Mouse (Mus musculus): ENCODE data around the gene Retreg3. TPM values are rescaled to one million over a fixed set of nuclear protein-coding genes. Genes with fewer than 3 reads are reported as not detected.

Retreg3 gene
- polyA plus RNA-seq, 1 experiment from 2014 or later: 17.0 TPM

GRCm38 (mm10) chr11:101052751-101053473 is 66.8 kb downstream of the Retreg3 start:
- H3K36me3 ChIP-seq: peaks cover 5% of the 10 kb centered on the region; the same call in 1 of the 2 replicates
- H3K4me3 ChIP-seq (replicated peaks): no peak overlapping the region
- ATAC-seq: peak; percentile 79
- H3K27me3 ChIP-seq (replicated peaks): no peaks in the 10 kb centered on the region
- H3K27ac ChIP-seq: peak overlapping the region; percentile 65
- no peaks in the 10 kb centered on the region for H3K9me3 ChIP-seq
- WGBS: 70% methylated on average over 10 of the region's 10 CpGs
- H3K4me1 ChIP-seq (replicated peaks): peaks cover 26% of the 10 kb centered on the region
- no peak overlapping the region for H3K4me2 ChIP-seq (replicated peaks)
- H3K9ac ChIP-seq: no peak overlapping the region

GRCm38 (mm10) chr11:101051617-101052016 is 68.1 kb downstream of the Retreg3 start:
- Histone ChIP-seq H3K9ac (no peak overlapping the region), H3K4me2 (replicated peaks) (no peak overlapping the region), H3K27me3 (replicated peaks) (no peaks in the 10 kb centered on the region), H3K4me3 (replicated peaks) (no peak overlapping the region), H3K27ac (no peak overlapping the region), H3K36me3 (peaks cover 5% of the 10 kb centered on the region; the same call in 1 of the 2 replicates), H3K9me3 (no peaks in the 10 kb centered on the region), H3K4me1 (replicated peaks) (peaks cover 14% of the 10 kb centered on the region)
- 85% methylated on average over 8 of the region's 8 CpGs for WGBS
- ATAC-seq: no peak

- Histone ChIP-seq H3K4me3 (replicated peaks) (no peak overlapping the region), H3K9me3 (no peaks in the 10 kb centered on the region), H3K27ac (no peak overlapping the region), H3K4me2 (replicated peaks) (no peak overlapping the region), H3K9ac (no peak overlapping the region), H3K36me3 (peaks cover 5% of the 10 kb centered on the region; the same call in 1 of the 2 replicates), H3K4me1 (replicated peaks) (peaks cover 8% of the 10 kb centered on the region; the same call in 1 of the 2 replicates), H3K27me3 (replicated peaks) (no peaks in the 10 kb centered on the region)
- no peak for ATAC-seq
- WGBS: 91% methylated on average over 6 of the region's 6 CpGs
Measured at GRCm38 (mm10) chr11:101051051-101051493, 68.6 kb downstream of the Retreg3 start.

- Histone ChIP-seq H3K4me3 (replicated peaks) (no peak overlapping the region), H3K9me3 (no peaks in the 10 kb centered on the region), H3K27ac (no peak overlapping the region), H3K27me3 (replicated peaks) (no peaks in the 10 kb centered on the region), H3K4me2 (replicated peaks) (no peak overlapping the region), H3K4me1 (replicated peaks) (0 out of 2 replicates have a peak, but pooled peaks cover 5% of the 10 kb centered on the region), H3K36me3 (peaks cover 8% of the 10 kb centered on the region; the same call in 1 of the 2 replicates), H3K9ac (no peak overlapping the region)
- no peak for ATAC-seq
- WGBS: 92% methylated on average over 9 of the region's 9 CpGs
Measured at GRCm38 (mm10) chr11:101050359-101050758, 69.3 kb downstream of the Retreg3 start.

GRCm38 (mm10) chr11:101047502-101047901 is 72.2 kb downstream of the Retreg3 start:
- H3K9ac ChIP-seq: no peak overlapping the region
- no peak overlapping the region for H3K4me3 ChIP-seq (replicated peaks)
- ATAC-seq: no peak
- no peaks in the 10 kb centered on the region for H3K27me3 ChIP-seq (replicated peaks)
- H3K4me1 ChIP-seq (replicated peaks): 0 out of 2 replicates have a peak, but pooled peaks cover under 1% of the 10 kb centered on the region
- WGBS: 83% methylated on average over 3 of the region's 3 CpGs
- H3K27ac ChIP-seq: no peak overlapping the region
- peaks cover 16% of the 10 kb centered on the region; the same call in 1 of the 2 replicates for H3K36me3 ChIP-seq
- H3K9me3 ChIP-seq: no peaks in the 10 kb centered on the region
- no peak overlapping the region for H3K4me2 ChIP-seq (replicated peaks)

- peaks cover 16% of the 10 kb centered on the region; the same call in 1 of the 2 replicates for H3K36me3 ChIP-seq
- no peak overlapping the region for H3K4me2 ChIP-seq (replicated peaks)
Measured at GRCm38 (mm10) chr11:101046440-101046839, 73.3 kb downstream of the Retreg3 start.

More at GRCm38 (mm10) chr11:101046440-101046839, 73.3 kb downstream of the Retreg3 start:
- Histone ChIP-seq H3K9me3 (no peaks in the 10 kb centered on the region), H3K9ac (no peak overlapping the region), H3K4me3 (replicated peaks) (no peak overlapping the region), H3K27me3 (replicated peaks) (no peaks in the 10 kb centered on the region), H3K27ac (no peak overlapping the region), H3K4me1 (replicated peaks) (no peaks in the 10 kb centered on the region)
- 60% methylated on average over 9 of the region's 9 CpGs for WGBS
- no peak for ATAC-seq

Other genes with a start within 250 kb of the Retreg3 start
- 45.8 and 48.9 TPM in 2 replicates for gene Stat3, start 180.4 kb downstream of the Retreg3 start, polyA plus RNA-seq (2015; fragmentation: Nextera tagmentation; extraction: Ambion mirVana)
- 223 and 237 TPM in 2 replicates for gene Cavin1, start 149.0 kb downstream of the Retreg3 start, polyA plus RNA-seq (2015; fragmentation: Nextera tagmentation; extraction: Ambion mirVana)
- 35.4 and 36.2 TPM in 2 replicates for gene Atp6v0a1, start 110.4 kb downstream of the Retreg3 start, polyA plus RNA-seq (2015; fragmentation: Nextera tagmentation; extraction: Ambion mirVana)
- gene Naglu, start 49.9 kb downstream of the Retreg3 start, polyA plus RNA-seq (2015; fragmentation: Nextera tagmentation; extraction: Ambion mirVana): 14.9 and 16.4 TPM in 2 replicates
- gene Hsd17b1, start 41.5 kb downstream of the Retreg3 start, polyA plus RNA-seq (2015; fragmentation: Nextera tagmentation; extraction: Ambion mirVana): not detected in 2 replicates
- gene Coasy, start 37.3 kb downstream of the Retreg3 start, polyA plus RNA-seq (2015; fragmentation: Nextera tagmentation; extraction: Ambion mirVana): 41.8 and 43.9 TPM in 2 replicates
- 65.0 and 65.4 TPM in 2 replicates for gene Mlx, start 32.6 kb downstream of the Retreg3 start, polyA plus RNA-seq (2015; fragmentation: Nextera tagmentation; extraction: Ambion mirVana)
- 22.6 and 23.4 TPM in 2 replicates for gene Psmc3ip, start 24.5 kb downstream of the Retreg3 start, polyA plus RNA-seq (2015; fragmentation: Nextera tagmentation; extraction: Ambion mirVana)
- gene Tubg1, start within 50 bp of the Retreg3 start, polyA plus RNA-seq (2015; fragmentation: Nextera tagmentation; extraction: Ambion mirVana): 58.7 and 59.2 TPM in 2 replicates
- gene Tubg2, start 36.0 kb upstream of the Retreg3 start, polyA plus RNA-seq (2015; fragmentation: Nextera tagmentation; extraction: Ambion mirVana): 4.4 and 4.8 TPM in 2 replicates
- gene Cntnap1, start 50.6 kb upstream of the Retreg3 start, polyA plus RNA-seq (2015; fragmentation: Nextera tagmentation; extraction: Ambion mirVana): 0.82 and 1.0 TPM in 2 replicates
- 11.1 and 12.7 TPM in 2 replicates for gene Plekhh3, start 51.5 kb upstream of the Retreg3 start, polyA plus RNA-seq (2015; fragmentation: Nextera tagmentation; extraction: Ambion mirVana)
- gene Ccr10, start 55.5 kb upstream of the Retreg3 start, polyA plus RNA-seq (2015; fragmentation: Nextera tagmentation; extraction: Ambion mirVana): 0.25 and 0.36 TPM in 2 replicates
- 16.0 and 16.3 TPM in 2 replicates for gene Ezh1, start 106.6 kb upstream of the Retreg3 start, polyA plus RNA-seq (2015; fragmentation: Nextera tagmentation; extraction: Ambion mirVana)
- gene Ramp2, start 126.1 kb upstream of the Retreg3 start, polyA plus RNA-seq (2015; fragmentation: Nextera tagmentation; extraction: Ambion mirVana): 98.5 and 114 TPM in 2 replicates
- 135 and 142 TPM in 2 replicates for gene Vps25, start 133.8 kb upstream of the Retreg3 start, polyA plus RNA-seq (2015; fragmentation: Nextera tagmentation; extraction: Ambion mirVana)
- gene Wnk4, start 140.7 kb upstream of the Retreg3 start, polyA plus RNA-seq (2015; fragmentation: Nextera tagmentation; extraction: Ambion mirVana): 12.3 and 12.7 TPM in 2 replicates
- 0.72 and 1.1 TPM in 2 replicates for gene Cntd1, start 159.1 kb upstream of the Retreg3 start, polyA plus RNA-seq (2015; fragmentation: Nextera tagmentation; extraction: Ambion mirVana)
- gene Coa3, start 159.2 kb upstream of the Retreg3 start, polyA plus RNA-seq (2015; fragmentation: Nextera tagmentation; extraction: Ambion mirVana): 250 and 261 TPM in 2 replicates
- 132 and 143 TPM in 2 replicates for gene Becn1, start 182.4 kb upstream of the Retreg3 start, polyA plus RNA-seq (2015; fragmentation: Nextera tagmentation; extraction: Ambion mirVana)
- 137 and 147 TPM in 2 replicates for gene Psme3, start 196.3 kb upstream of the Retreg3 start, polyA plus RNA-seq (2015; fragmentation: Nextera tagmentation; extraction: Ambion mirVana)
- 1.2 and 1.3 TPM in 2 replicates for gene Aoc2, start 205.2 kb upstream of the Retreg3 start, polyA plus RNA-seq (2015; fragmentation: Nextera tagmentation; extraction: Ambion mirVana)
- 2.1 and 2.7 TPM in 2 replicates for gene Aoc3, start 210.7 kb upstream of the Retreg3 start, polyA plus RNA-seq (2015; fragmentation: Nextera tagmentation; extraction: Ambion mirVana)
- 0.30 and 0.39 TPM in 2 replicates for gene G6pc, start 247.7 kb upstream of the Retreg3 start, polyA plus RNA-seq (2015; fragmentation: Nextera tagmentation; extraction: Ambion mirVana)